Mouse (Mus musculus): ENCODE data around the gene P4ha3. TPM values are rescaled to one million over a fixed set of nuclear protein-coding genes. Genes with fewer than 3 reads are reported as not detected.

P4ha3 gene
- polyA plus RNA-seq, 1 experiment from 2014 or later, result 8.6 TPM

DNA sequence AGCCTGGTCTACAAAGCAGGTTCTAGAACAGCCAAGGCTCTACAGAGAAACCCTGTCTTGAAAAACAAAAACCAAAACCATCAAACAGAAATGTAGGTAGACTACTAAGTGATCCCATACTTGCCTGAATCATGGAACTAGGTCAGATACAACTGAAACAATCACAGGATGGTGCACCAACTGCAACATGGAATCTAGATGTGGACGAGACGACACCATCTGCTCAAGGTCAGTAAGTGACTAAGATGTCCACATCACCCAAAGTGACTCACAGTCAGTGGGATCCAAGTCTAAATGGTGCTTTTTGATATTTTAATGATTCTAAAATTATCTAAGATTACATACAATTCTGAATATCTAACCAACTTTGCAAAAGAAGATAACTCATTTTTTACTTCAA lies 50.6 kb downstream of the P4ha3 start:
- H3K4me3 ChIP-seq (ENCODE audit: low read length), result no peak overlapping the region
- no peaks in the 10 kb centered on the region for H3K4me1 ChIP-seq (ENCODE audit: control insufficient read depth, insufficient read depth, low read length)
- peaks cover 78% of the 10 kb centered on the region for H3K36me3 ChIP-seq (ENCODE audit: control insufficient read depth, insufficient read depth, low read length)
- no peak overlapping the region for H3K9ac ChIP-seq (ENCODE audit: low read depth, low read length)
- no peak overlapping the region for H3K4me2 ChIP-seq (replicated peaks; ENCODE audit: low read depth, low read length)
- H3K27ac ChIP-seq (ENCODE audit: low read depth, low read length), result no peak overlapping the region
- WGBS, result 96% methylated on average over 2 of the region's 2 CpGs
- H3K27me3 ChIP-seq (ENCODE audit: control insufficient read depth, insufficient read depth, low read length), result no peaks in the 10 kb centered on the region
- no peak for ATAC-seq (ENCODE audit: low FRiP score, low TSS enrichment)
- no peaks in the 10 kb centered on the region for H3K9me3 ChIP-seq (ENCODE audit: control insufficient read depth, low read length)

DNA sequence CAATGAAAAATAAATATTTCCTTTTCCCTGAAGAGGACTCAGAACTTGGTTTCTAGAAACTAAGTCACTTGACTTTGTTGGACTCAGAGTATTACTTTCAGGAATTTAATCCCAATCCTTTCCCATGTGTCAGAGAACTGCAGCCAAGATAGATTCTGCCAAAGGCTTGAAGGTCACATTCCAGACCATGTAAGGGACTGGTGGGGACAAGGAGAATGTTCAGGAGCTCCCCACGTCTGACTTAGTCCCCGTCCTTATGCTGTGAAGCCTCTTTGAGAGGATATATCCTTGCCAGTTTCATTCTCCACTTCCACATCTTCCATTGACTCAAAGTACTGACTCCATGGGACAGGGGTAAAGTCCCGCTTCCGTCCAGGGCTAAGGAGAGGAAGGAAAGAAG lies 69.7 kb downstream of the P4ha3 start:
- no peak for ATAC-seq (ENCODE audit: low FRiP score, low TSS enrichment)
- Histone ChIP-seq H3K36me3 (ENCODE audit: control insufficient read depth, insufficient read depth, low read length) (peaks cover 6% of the 10 kb centered on the region; the same call in 1 of the 2 replicates), H3K4me1 (ENCODE audit: control insufficient read depth, insufficient read depth, low read length) (no peaks in the 10 kb centered on the region), H3K27ac (ENCODE audit: low read depth, low read length) (no peak overlapping the region), H3K27me3 (ENCODE audit: control insufficient read depth, insufficient read depth, low read length) (no peaks in the 10 kb centered on the region), H3K9ac (ENCODE audit: low read depth, low read length) (no peak overlapping the region), H3K4me3 (ENCODE audit: low read length) (no peak overlapping the region), H3K4me2 (replicated peaks; ENCODE audit: low read depth, low read length) (no peak overlapping the region), H3K9me3 (ENCODE audit: control insufficient read depth, low read length) (no peaks in the 10 kb centered on the region)
- 79% methylated on average over 4 of the region's 4 CpGs for WGBS

DNA sequence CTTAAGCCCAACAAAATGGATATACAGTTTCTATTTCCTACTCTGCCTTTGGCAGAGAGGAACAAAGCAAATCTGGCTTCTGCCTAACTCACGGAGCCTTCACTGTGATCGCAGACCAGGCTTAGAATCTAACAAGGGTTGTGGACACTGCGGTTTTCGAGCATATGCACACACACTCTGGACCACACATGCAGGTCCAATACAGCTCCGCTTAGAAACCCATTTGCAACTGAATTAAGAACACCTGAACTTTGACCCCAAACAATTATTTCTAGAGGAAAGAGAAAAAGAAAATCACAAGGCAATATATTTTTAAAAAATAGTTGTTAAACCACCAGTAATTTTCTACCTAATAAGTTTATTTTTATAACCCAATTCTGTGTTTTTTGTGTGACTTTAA lies 71.0 kb downstream of the P4ha3 start:
- no peak overlapping the region for H3K4me3 ChIP-seq (ENCODE audit: low read length)
- H3K4me1 ChIP-seq (ENCODE audit: control insufficient read depth, insufficient read depth, low read length), result no peaks in the 10 kb centered on the region
- WGBS, result 73% methylated on average over 5 of the region's 5 CpGs
- H3K36me3 ChIP-seq (ENCODE audit: control insufficient read depth, insufficient read depth, low read length), result peaks cover 6% of the 10 kb centered on the region; the same call in 1 of the 2 replicates
- ATAC-seq (ENCODE audit: low FRiP score, low TSS enrichment), result no peak
- H3K27me3 ChIP-seq (ENCODE audit: control insufficient read depth, insufficient read depth, low read length), result no peaks in the 10 kb centered on the region
- no peak overlapping the region for H3K4me2 ChIP-seq (replicated peaks; ENCODE audit: low read depth, low read length)
- H3K9ac ChIP-seq (ENCODE audit: low read depth, low read length), result no peak overlapping the region
- H3K9me3 ChIP-seq (ENCODE audit: control insufficient read depth, low read length), result no peaks in the 10 kb centered on the region
- H3K27ac ChIP-seq (ENCODE audit: low read depth, low read length), result no peak overlapping the region

DNA sequence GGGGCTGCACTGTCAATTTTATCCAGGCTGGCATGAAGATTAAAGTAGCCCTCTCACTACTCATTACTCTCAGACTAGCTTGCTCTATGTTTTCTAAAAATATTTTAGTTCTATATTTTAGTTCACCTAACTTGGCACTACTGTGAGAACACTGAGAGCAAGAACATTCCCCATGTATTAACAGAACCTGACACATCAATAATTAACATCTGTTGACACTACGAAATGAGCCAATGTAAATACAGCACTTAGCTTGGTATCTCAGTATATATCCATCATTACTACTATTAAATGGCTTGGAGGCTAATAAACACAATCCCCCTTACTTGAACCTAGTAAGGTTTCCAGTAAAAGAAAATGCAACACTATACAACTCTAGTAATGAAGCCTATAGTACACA lies 71.4 kb downstream of the P4ha3 start:
- H3K27me3 ChIP-seq (ENCODE audit: control insufficient read depth, insufficient read depth, low read length), result no peaks in the 10 kb centered on the region
- H3K4me2 ChIP-seq (replicated peaks; ENCODE audit: low read depth, low read length), result no peak overlapping the region
- ATAC-seq (ENCODE audit: low FRiP score, low TSS enrichment), result no peak
- no peak overlapping the region for H3K27ac ChIP-seq (ENCODE audit: low read depth, low read length)
- peaks cover 6% of the 10 kb centered on the region; the same call in 1 of the 2 replicates for H3K36me3 ChIP-seq (ENCODE audit: control insufficient read depth, insufficient read depth, low read length)
- no peak overlapping the region for H3K9ac ChIP-seq (ENCODE audit: low read depth, low read length)
- H3K4me3 ChIP-seq (ENCODE audit: low read length), result no peak overlapping the region
- H3K4me1 ChIP-seq (ENCODE audit: control insufficient read depth, insufficient read depth, low read length), result no peaks in the 10 kb centered on the region
- H3K9me3 ChIP-seq (ENCODE audit: control insufficient read depth, low read length), result no peaks in the 10 kb centered on the region
- 71% methylated on average over 1 of the region's 1 CpGs for WGBS

DNA sequence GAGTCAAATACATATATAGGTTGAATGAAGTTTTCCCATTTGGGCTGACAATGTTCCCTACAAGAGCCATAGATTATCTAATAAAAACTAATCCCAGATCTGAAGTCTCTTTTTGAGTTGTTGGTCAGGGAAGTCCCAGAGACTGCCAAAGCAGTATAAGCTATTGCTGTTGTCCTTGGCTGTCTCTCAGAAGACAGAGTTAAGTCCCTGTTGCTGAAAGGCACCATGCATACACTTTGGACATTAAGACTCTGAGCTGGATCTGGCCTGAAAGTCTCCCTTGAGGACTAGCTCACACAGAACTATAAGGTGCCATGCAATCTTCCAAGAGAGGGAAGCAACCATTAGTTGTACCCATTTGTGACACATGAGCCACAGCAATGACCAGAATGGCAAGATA lies 72.5 kb downstream of the P4ha3 start:
- no peaks in the 10 kb centered on the region for H3K4me1 ChIP-seq (ENCODE audit: control insufficient read depth, insufficient read depth, low read length)
- no peaks in the 10 kb centered on the region for H3K9me3 ChIP-seq (ENCODE audit: control insufficient read depth, low read length)
- no peak overlapping the region for H3K27ac ChIP-seq (ENCODE audit: low read depth, low read length)
- no peak for ATAC-seq (ENCODE audit: low FRiP score, low TSS enrichment)
- H3K36me3 ChIP-seq (ENCODE audit: control insufficient read depth, insufficient read depth, low read length), result peaks cover 6% of the 10 kb centered on the region; the same call in 1 of the 2 replicates
- no peak overlapping the region for H3K4me3 ChIP-seq (ENCODE audit: low read length)
- no peak overlapping the region for H3K4me2 ChIP-seq (replicated peaks; ENCODE audit: low read depth, low read length)
- H3K9ac ChIP-seq (ENCODE audit: low read depth, low read length), result no peak overlapping the region
- H3K27me3 ChIP-seq (ENCODE audit: control insufficient read depth, insufficient read depth, low read length), result no peaks in the 10 kb centered on the region

DNA sequence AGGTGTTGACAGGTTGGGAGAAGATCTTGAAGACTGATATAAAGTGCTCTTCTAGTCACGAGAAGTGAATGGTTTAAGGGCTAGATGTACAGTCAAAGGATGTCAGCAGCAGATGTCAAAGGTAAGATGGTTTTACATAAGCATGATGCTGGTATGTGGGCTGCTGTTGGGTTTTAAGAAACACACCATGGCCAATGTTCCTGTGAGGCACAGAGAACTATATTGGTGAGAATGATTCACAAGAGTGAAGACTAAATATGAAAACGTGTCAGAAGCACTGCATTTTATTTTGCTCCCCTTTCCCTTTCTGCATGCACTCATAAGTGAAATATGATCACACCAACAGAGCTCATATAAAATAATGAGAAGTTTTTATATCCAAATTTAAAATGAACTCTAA lies 77.8 kb downstream of the P4ha3 start:
- 93% methylated on average over 2 of the region's 2 CpGs for WGBS
- no peak overlapping the region for H3K4me2 ChIP-seq (replicated peaks; ENCODE audit: low read depth, low read length)
- H3K4me1 ChIP-seq (ENCODE audit: control insufficient read depth, insufficient read depth, low read length), result peaks cover 5% of the 10 kb centered on the region; the same call in 1 of the 2 replicates
- ATAC-seq (ENCODE audit: low FRiP score, low TSS enrichment), result no peak
- H3K27me3 ChIP-seq (ENCODE audit: control insufficient read depth, insufficient read depth, low read length), result no peaks in the 10 kb centered on the region
- H3K9ac ChIP-seq (ENCODE audit: low read depth, low read length), result no peak overlapping the region
- no peak overlapping the region for H3K27ac ChIP-seq (ENCODE audit: low read depth, low read length)
- no peak overlapping the region for H3K4me3 ChIP-seq (ENCODE audit: low read length)
- H3K9me3 ChIP-seq (ENCODE audit: control insufficient read depth, low read length), result no peaks in the 10 kb centered on the region
- no peaks in the 10 kb centered on the region for H3K36me3 ChIP-seq (ENCODE audit: control insufficient read depth, insufficient read depth, low read length)

DNA sequence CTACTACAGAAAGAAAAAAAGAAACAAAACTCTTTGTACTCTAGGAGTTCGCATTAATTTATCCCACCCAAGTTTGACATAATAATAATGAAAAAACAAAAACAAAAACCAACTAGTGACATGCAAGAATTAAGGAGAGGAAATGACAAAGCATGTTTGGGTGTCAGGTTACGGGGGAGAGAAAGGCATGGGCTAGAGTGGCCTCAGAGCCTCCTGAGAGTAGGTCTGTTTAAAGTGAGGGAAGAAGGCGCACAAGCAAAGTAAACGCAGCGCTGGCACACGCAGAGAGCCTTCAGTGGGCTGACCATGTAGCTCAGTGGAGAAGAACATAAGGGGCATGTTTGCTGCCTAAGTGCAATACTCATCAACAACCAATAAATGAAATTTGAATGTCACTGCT lies 79.6 kb downstream of the P4ha3 start:
- peaks cover 5% of the 10 kb centered on the region; the same call in 1 of the 2 replicates for H3K4me1 ChIP-seq (ENCODE audit: control insufficient read depth, insufficient read depth, low read length)
- H3K27me3 ChIP-seq (ENCODE audit: control insufficient read depth, insufficient read depth, low read length), result no peaks in the 10 kb centered on the region
- 33% methylated on average over 6 of the region's 6 CpGs for WGBS
- no peak overlapping the region for H3K4me3 ChIP-seq (ENCODE audit: low read length)
- no peak overlapping the region for H3K27ac ChIP-seq (ENCODE audit: low read depth, low read length)
- no peak for ATAC-seq (ENCODE audit: low FRiP score, low TSS enrichment)
- no peak overlapping the region for H3K4me2 ChIP-seq (replicated peaks; ENCODE audit: low read depth, low read length)
- no peaks in the 10 kb centered on the region for H3K9me3 ChIP-seq (ENCODE audit: control insufficient read depth, low read length)
- H3K36me3 ChIP-seq (ENCODE audit: control insufficient read depth, insufficient read depth, low read length), result no peaks in the 10 kb centered on the region
- no peak overlapping the region for H3K9ac ChIP-seq (ENCODE audit: low read depth, low read length)

Other genes starting within 250 kb of the P4ha3 start
- 59.5 and 67.7 TPM in 2 replicates for gene Pold3, start 164.0 kb upstream of the P4ha3 start, polyA plus RNA-seq (2014; fragmentation: Nextera tagmentation; extraction: Ambion mirVana)
- 27.0 and 34.2 TPM in 2 replicates for gene Lipt2, start 126.2 kb upstream of the P4ha3 start, polyA plus RNA-seq (2014; fragmentation: Nextera tagmentation; extraction: Ambion mirVana)
- gene Kcne3, start 109.0 kb upstream of the P4ha3 start, polyA plus RNA-seq (2014; fragmentation: Nextera tagmentation; extraction: Ambion mirVana), result 2.4 and 4.9 TPM in 2 replicates
- gene Pgm2l1, start 58.1 kb upstream of the P4ha3 start, polyA plus RNA-seq (2014; fragmentation: Nextera tagmentation; extraction: Ambion mirVana), result 5.5 and 5.9 TPM in 2 replicates
- 38.6 and 45.4 TPM in 2 replicates for gene C2cd3, start 86.7 kb downstream of the P4ha3 start, polyA plus RNA-seq (2014; fragmentation: Nextera tagmentation; extraction: Ambion mirVana)
- gene Ppme1, start 86.8 kb downstream of the P4ha3 start, polyA plus RNA-seq (2014; fragmentation: Nextera tagmentation; extraction: Ambion mirVana), result 51.0 and 64.5 TPM in 2 replicates
- 0.08 TPM in 1 of 2 replicates, not detected in the other for gene Ucp3, start 187.5 kb downstream of the P4ha3 start, polyA plus RNA-seq (2014; fragmentation: Nextera tagmentation; extraction: Ambion mirVana)
- gene Ucp2, start 207.8 kb downstream of the P4ha3 start, polyA plus RNA-seq (2014; fragmentation: Nextera tagmentation; extraction: Ambion mirVana), result 156 and 193 TPM in 2 replicates
- gene Dnajb13, start 229.4 kb downstream of the P4ha3 start, polyA plus RNA-seq (2014; fragmentation: Nextera tagmentation; extraction: Ambion mirVana), result 0.19 and 0.46 TPM in 2 replicates

All from kidney, embryonic 14.5 days (tissue).